Mouse (Mus musculus) NIH3T3 (cell line): Measurements from ENCODE around the gene Oca2.

ENCODE experiments used
- DNase-seq: peaks from one replicate; pipeline ENCODE4 v3.0.0-alpha.2; 2012; ENCODE audit warnings: low read depth

Gene Oca2

DNA sequence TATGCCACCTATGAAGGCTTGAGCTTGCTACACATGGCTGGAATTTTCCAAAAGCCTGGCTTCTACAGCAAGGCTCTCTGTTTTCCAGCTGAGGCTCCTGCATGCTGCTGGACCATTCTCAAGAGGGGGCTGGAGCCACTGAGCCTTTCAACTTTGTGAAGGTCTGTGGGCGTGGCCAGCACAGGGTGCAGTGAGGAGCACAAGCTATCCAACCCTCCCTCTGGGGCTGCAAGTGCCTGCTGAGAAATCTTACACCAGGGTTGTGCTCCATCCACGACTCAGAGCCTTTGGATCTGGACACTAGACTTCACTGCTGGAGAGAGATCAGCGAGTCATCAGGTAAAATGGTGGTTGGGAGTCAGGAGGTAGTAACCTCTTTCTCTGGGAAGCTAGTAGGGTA is at the start of gene Oca2:
TSS of gene Oca2 (plus strand) at position 218 of the 400 bp plus-strand sequence.
- peak; percentile 25 for DNase-seq

DNA sequence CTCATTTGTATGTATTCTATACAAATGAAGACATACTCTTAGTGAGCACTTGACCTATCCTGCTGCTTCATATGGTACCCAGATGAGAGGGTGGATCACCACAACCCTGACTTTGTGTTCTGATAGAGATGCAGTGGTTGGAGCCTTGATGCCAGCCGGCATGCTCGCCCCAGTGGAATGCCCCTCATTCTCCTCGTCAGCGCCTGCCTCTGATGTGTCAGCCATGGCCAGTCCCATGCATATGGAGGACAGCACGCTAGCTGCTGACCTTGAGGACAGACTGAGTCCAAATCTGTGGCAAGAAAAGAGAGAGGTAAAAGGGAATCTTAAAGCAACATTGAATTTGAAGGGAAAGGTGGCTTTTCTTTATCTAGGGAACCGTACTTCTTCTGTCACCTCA is 48.5 kb upstream of the Oca2 start:
- DNase-seq = no peak

DNA sequence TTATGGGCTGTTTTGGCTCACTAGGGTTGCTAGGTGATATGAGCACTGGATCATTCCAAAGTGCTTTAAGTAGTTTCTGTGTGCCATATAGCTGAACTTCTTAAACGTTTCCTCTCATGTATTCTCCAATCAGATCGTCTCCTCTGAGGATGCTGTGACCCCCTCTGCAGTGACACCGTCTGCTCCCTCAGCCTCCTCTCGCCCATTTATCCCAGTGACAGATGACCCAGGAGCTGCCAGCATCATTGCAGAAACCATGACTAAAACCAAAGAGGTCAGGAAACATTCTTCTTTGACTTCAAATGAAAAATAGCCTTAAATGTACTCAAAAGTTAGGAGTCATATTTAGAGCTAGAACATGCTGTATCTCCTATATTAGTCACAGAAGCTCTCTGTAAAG is 47.9 kb upstream of the Oca2 start:
- DNase-seq = no peak

DNA sequence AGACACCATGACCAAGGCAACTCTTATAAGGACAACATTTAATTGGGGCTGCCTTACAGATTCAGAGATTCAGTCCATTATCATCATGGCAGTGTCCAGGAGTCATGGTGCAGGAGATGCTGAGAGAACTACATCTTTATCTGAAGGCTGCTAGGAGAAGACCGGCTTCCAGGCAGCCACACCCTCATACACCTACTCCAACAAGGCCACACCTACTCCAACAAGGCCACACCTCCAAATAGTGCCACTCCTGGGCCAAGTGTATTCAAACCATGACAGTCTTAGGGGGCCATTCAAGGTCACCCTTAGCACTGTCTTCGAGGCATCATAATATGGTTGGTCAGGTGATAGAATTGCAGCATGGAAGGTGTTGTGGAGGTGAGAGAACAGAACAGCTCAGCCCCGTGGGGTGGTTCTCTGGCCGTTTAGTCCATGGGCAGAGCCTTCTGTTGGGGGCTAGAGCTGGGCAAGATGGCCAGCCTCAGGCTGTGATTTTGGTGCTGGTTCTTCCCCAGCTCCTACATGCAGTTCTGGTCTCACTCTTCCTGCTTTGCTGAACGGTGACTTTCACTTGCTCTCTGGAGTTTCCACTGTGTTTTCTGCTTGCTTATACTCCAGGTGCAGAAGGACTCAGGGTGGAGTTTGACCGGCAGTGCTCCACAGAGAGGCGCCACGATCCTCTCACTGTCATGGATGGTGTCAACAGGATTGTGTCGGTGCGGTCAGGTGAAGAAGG is 37.9 kb upstream of the Oca2 start:
- no peak for DNase-seq

DNA sequence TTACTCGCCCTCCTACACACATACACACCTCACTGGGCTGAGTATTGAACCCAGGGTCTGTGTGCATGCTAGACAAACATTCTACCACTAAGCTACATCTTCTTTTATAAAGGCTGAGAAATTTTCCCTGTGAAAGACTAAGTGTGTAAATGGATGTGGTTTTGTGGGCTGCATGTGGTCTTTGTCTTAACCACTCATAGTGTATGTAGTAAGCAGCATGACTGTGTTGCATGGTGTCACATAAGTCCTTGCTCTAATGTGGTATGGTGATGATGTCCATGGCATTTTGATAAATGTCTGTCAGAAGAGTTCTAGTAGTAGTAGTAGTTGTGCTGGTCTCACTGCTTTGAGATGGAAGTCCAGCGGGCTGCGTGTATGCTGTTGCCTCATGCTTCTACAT is 36.7 kb upstream of the Oca2 start:
- no peak for DNase-seq

DNA sequence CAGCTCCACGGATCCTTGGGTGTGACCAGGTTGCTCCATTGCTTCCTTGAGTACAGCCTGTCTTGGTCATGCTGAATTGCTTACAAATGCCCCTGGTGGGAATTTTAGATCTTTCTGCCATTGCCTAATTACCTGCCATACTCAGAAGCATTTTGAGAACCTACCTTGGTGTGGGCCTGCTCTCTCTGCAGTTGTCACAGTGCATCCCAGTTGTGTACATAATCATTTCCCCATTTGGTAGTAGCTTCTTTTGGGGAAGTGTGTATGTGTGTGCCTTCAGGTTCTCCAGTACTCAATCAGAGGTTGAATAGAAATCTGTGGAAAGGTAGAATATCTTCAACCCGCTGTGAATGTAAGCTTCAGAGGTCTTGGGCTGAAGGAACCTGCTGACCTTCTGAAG is 36.3 kb upstream of the Oca2 start:
- DNase-seq = no peak

DNA sequence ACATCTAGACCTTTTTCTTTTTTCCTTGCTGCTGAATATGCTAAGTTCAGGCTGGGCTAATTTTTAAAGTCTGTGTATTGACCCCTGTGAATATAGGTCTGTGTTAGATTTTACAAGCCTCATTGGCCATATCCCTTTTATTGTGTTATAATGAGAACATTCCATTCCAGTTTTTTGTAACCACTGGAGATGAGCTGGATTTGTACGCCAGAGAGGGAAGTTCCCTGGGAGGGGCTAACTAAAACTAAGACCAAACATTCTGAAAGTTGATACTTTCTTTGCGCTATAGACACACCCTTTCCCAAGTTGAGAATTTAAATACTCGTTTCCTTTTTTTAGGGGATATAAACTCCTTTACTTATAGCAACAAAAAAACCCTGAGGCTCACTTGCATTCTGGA is 34.7 kb upstream of the Oca2 start:
- DNase-seq = no peak

DNA sequence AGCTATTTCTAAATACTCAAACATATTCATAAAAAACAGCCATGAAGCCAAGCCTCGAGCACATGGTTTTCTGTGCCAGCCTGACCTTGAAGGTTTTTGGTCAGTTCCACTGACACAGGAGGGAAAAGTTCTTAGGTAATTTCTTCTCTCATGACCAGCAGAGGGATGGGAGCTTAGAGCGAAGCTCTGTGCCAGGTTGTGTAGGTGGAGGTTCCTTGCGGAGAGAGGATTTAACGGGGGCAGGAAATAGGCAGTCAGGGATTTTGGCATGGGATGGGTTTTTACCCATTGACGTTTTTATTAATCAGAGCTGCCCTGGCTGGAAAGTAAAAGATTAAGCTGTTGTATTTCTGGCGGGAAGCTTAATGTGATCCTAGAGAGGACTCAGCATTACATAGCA is 18.7 kb upstream of the Oca2 start:
- no peak for DNase-seq

DNA sequence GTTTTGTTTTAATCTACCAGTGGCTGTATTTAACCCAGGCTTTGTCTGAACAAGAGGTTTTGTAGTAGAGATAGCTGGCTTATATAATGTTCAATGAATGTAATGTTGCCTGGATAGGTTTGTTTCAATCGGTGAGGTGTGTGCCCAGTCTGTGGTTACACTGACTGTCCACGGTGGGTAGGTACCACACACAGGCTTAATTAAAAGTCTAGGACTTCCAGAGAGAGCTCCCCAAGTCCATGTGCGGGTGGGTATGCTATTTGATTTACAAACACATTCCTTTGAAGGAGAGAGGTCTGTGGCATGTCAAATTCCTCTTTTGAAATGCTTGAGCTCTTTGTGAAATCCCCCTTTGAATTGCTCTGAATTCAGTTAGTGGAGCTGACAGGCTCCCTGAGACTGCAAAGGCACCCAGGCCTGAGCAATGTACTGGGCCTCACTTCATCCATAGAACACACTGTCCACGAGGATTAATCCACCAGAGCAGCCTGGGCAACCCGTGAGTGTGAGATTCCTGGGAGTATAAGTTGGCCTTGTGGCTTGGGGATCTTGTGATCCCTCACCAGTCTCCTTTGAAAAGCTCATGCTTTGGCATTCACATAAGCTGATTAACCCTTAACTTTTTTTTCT is 3.7 kb upstream of the Oca2 start:
- DNase-seq = no peak

DNA sequence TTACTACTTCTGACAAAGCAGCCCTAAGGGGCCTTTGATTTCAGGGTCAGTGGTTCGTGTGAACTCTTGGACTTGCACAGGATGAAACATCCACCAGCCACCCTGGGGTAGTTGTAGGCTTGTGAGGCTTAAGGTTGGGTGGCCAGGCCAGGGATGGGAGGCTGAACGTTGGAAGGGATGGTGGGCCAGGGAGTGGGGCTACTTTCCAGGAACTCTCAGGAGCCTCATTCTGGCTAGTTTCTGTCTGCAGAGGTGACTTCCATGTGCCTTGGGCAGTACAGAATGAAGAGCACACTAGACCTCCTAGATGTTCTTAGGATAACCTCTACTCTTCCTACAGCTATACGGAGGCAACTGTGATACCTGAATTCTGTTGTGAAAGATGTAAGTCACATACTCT is 2.9 kb upstream of the Oca2 start:
- DNase-seq = no peak

DNA sequence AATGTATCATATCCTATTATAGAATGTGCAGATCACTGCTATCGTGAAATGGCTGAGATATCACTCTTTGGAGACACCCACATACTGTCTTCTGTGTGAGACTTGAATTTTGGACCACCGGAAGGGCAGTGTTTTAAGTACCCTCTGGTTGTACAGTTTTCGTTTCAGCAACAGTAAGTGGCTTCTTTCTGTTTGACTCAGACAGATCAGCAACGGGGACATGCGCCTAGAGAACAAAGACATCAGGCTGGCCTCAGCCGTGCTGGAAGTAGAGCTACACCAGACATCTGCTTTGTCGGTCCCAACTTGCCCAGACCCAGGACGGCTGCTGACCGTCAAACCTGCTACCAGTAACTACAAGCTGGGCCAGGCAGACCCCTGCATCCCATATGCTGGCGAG is 15.0 kb downstream of the Oca2 start:
- no peak for DNase-seq

DNA sequence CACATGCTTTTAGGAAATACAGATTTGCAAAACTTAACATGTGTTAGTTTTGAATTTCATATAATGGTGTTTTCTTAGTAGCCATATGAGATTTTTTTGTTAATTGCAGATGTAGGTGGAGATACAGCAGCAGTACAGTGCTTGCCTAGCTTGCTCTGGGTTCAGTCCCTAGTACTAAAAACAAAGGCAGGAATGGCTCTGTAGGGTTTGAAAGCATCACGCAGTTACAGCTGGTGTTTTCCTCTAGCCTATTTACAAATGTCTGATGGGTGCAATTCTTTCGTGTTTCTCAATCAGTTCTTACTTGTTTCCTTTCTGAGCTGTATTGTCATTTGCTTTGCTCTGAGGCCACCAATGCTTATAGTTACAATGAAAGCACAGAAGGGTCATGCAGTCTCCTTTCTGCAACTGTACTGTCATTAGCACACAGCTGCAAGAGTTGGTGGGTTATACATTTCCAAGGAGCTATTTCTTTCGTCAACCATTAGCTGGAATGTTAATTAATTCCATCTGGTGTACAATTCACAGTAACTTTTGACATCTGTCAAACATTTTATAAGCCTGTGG is 18.4 kb downstream of the Oca2 start:
- no peak for DNase-seq

DNA sequence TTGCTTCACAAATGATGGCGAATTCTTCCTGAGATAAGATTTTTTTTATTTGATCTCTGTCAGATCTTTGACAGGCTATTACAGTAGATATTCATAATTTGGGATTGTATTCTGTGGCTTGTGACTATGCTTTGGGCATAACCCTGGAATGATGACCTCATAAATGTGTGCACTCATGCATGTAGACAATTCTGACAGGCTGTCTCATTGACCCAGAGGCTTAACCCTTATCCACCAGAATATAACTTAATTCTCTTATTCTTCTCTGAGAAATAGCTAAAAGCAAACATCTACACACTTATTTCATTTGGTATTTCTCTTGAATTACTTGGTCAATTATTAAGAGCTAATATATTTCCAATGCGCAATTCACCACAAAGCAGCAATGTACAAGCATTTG is 37.9 kb downstream of the Oca2 start:
- DNase-seq = no peak

DNA sequence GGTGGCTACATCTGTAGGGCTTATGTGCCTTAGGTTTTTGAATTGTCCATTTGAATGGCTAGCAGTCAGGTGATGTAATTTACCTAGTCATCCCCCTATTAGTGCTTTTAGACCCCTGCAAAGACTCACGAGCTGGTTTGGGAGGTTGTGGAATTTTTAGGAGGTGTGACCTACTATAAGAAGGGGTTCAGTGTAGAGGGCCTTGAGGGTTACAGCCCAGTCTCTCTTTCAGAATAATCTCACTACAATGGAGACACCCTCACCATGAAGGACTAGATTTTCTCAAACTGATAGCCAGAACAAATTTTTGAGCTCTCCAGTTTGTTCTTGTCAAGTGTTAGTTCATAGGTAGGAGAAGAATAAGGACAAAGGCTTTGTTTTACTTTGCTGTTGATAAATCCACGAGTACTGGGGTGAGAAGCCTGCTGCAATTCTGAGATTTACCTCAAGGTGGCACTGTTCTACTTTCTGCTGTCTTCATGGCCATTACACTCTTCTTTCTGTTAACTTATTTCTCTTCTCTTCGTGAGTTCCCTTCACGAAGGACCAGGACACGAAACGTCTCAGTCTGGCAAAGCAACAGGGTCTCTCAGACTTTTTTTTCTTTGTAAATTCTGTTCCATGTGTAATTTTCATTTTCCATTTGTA is 52.0 kb downstream of the Oca2 start:
- peak; percentile 79 for DNase-seq

DNA sequence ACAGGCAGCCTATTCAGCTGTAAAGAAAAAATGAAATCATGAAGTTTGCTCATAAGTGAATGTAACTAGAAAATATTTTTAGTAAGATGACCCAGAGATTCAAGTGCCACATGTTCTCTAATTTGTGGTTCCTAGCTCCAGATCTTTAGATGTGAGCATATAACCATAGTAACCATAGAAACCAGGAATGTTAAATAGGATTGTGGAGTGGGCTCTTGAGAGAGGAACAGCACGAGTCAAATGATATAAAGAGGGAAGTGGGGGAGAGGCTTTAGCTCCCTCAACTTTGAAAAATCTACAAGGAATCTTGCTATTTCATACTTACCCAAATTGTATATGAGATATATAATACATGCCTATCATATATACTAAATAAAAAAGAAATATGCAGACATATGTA is 64.8 kb downstream of the Oca2 start:
- DNase-seq = no peak

DNA sequence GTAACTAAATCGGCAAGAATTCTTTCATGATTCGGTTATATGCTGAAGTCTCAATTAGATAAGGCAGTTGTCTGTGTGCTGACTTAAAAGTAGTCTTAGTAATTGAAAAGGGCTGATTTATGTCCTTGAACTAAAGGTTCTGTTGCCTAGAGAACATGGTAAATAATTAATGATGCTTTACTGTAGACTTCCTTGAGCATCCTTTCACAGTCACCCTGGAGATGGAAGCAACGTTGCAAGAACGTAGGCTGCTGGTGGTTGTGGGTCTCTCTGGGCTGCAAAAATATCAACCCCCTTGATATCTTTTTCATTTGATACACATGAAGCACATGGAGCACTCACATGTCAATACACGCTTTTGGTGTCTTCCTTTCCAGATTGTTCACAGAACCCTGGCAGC is 74.8 kb downstream of the Oca2 start:
- DNase-seq = no peak

DNA sequence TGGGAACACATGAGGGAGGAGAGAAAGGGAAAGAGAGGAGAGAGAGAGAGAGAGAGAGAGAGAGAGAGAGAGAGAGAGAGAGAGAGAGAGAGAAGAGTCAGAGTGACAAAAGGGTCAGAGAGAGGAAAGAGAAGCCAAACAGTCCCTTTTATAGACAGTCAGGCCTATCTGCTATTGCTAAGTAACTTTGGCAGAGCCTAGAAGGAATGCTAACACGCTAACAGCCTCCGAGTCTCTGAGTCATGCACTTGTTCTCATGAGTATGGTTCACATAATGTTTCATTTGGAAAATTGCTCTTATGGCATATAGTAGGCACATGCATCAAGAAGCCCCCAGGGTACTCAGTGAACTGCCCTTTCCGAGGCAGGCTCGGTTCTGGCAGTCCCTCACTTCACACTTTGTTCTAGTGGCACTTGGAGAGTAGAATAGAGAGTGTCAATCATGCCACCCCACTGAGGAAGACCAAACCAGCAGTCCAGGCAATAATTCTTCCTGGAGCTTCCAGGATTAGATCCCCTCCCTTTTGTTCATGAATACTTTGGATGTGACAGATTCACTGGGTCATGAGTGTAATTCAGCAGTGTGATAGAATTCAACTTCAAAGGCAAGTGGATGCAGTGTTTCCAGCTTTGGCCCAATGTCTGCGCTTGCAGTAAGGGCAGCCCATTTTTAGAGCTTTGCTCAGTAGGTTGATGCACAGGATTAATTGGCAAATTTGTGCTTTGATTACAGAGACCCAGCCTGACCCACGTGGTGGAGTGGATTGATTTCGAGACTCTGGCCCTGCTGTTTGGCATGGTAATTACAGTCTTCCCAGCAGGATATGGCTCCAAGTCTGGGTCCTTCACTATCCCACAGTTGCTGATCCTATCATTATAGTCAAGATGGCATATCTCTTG is 76.3 kb downstream of the Oca2 start:
- DNase-seq = no peak

DNA sequence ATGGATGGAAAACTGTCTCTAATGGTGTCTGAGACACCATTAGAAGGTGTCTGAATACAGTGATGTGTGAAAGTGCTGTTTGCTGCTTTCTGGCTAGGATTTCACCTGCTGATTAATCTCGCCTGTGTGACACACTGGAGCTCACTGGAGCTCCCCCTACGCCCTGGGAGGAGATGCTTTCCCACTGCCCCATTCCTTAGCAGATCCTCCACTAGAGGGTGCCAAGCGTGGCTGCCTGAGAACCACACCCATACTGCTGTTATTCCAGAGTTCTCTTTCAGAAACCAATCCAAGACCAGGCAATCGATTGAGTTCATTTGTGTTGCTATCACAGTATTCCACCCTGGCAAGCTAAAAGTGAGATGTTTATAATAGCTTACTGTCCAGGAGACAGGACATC is 88.2 kb downstream of the Oca2 start:
- peak; percentile 26 for DNase-seq

DNA sequence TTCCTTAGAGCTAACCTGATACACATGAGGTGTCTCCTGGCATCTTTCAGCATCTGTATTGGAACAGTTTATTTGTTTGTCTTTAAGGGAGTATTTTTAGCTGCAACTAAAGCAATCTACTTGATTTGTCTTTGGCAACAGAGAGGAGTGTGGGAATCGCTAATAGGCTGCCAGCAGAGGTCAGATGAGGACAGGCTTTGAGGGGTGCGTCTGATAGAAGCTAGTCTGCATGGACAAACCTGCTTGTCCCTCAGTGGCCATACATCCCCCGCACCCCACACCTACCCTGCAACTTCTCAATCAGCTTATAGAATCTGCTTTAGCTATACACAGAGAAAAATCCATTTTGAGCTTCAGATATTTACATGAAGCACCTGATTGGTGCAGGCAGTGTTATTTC is 109.0 kb downstream of the Oca2 start:
- no peak for DNase-seq

DNA sequence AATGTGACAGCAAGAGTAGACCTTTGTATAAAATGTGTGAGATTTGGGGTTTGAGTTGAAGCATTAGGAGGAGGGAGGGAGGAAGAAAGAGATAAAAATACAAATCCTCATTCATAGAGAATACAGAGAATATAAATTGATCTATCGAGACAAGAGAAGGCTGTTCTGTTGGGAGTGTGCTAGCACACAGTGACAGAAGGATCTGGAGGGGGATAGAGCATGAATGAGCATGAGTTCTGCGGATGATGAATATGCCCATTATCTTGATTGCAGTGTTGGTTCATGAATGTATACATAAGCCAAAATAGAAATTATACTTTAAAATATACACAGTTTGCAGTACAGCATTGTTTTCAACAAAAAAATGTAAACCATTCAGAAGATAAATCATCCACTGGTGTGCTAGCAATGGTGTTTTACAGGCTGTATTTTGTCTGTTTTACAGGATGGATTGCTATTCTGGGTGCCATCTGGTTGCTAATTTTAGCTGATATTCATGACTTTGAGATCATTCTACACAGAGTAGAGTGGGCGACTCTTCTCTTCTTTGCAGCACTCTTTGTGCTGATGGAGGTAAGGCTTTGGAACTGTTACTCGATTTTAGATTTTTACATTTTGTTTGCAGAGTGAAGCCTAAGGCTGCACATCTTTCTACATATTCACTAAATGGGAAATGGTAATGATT is 117.2 kb downstream of the Oca2 start:
- DNase-seq = no peak

DNA sequence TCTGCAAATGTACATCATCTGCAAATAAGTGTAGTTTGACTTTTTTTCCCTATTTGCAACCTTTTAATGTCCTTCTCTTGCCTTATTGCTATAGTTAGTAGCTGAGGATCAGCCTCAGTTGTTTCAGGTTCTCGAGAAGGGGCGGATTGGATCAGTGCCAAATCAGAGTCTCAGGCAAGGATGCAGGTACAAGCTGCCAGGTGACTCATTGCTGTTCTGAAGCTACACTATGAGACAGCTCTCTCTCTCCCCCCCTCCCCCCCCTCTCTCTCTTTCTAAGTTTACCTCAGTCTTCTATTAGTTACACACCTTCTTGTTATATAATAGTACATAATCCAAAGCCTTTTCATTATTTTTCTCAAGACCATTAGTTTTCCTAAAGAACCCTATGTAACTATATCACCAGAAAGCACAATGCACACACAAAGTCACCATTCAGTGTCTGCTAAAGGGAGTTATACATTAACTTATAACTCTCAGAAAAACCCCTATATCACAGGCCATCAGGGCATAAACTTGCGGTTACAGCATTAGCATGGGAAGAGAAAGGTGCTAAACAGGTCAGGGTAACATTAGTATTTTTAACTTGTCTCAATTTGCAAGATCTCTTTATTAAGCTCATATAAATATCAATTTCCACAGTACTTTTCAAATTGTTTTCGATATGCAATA is 142.3 kb downstream of the Oca2 start:
- no peak for DNase-seq
